Mouse (Mus musculus) thymus, adult 2 months (tissue): ENCODE results near the gene Mei1. TPM values are rescaled to one million over a fixed set of nuclear protein-coding genes. Genes with fewer than 3 reads are reported as not detected.

Experiments used
- DNase-seq: peaks from one replicate; pipeline ENCODE4 v3.0.0; 2021
- H3K27ac ChIP-seq: fragments of 200-500 bp; 2 replicates; pipeline ENCODE4 v1.5.1; 2012; ENCODE audit warnings: low read length, control low read depth; ENCODE audit not compliant: control insufficient read depth, insufficient read depth
- H3K27me3 ChIP-seq: fragments of 200-500 bp; 2 replicates; pipeline ENCODE4 v1.6.1; 2012; ENCODE audit warnings: mild to moderate bottlenecking, low read length, moderate library complexity, mixed read lengths; ENCODE audit not compliant: control insufficient read depth, insufficient read depth
- H3K36me3 ChIP-seq: fragments of 200-500 bp; 2 replicates; pipeline ENCODE4 v1.6.1; 2012; ENCODE audit warnings: mild to moderate bottlenecking, low read length, moderate library complexity; ENCODE audit not compliant: control insufficient read depth, insufficient read depth
- H3K4me1 ChIP-seq: fragments of 200-500 bp; replicated peaks from 2 replicates; pipeline ENCODE4 v1.6.1; 2012; ENCODE audit warnings: low read length; ENCODE audit not compliant: control insufficient read depth, insufficient read depth
- H3K4me3 ChIP-seq: fragments of 200-500 bp; 2 replicates; pipeline ENCODE4 v1.5.1; 2012; ENCODE audit warnings: mild to moderate bottlenecking, low read length, control low read depth, moderate library complexity; ENCODE audit not compliant: control insufficient read depth, insufficient read depth
- CTCF ChIP-seq: fragments of 200-500 bp; IDR thresholded peaks from 2 replicates; pipeline ENCODE4 v1.5.1; 2012; ENCODE audit warnings: mild to moderate bottlenecking, control low read depth, low read length, moderate library complexity, borderline replicate concordance; ENCODE audit not compliant: control insufficient read depth, poor library complexity, insufficient read depth; ENCODE audit errors: extremely low read depth
- POLR2A ChIP-seq: fragments of 200-500 bp; IDR thresholded peaks from 2 replicates; pipeline ENCODE4 v1.6.1; 2012; ENCODE audit warnings: mild to moderate bottlenecking, low read length, control low read depth, moderate library complexity; ENCODE audit not compliant: control insufficient read depth, poor library complexity, insufficient read depth; ENCODE audit errors: extremely low read depth
- WGBS: fragments of 180-500 bp; shearing (Covaris S2); methylation state at CpG from one replicate; pipeline ENCODE4 v1.1.7; 2018; 5-methylcytosine and 5-hydroxymethylcytosine counted together
- polyA plus RNA-seq: library from polyadenylated mRNA; depleted of rRNA; stranded (reverse); fragments of >200 nt; gene quantifications from 2 replicates; pipeline ENCODE4 v1.2.3, GENCODE M21; 2012

Gene Mei1
- polyA plus RNA-seq, 1 experiment = 0.11 TPM

DNA sequence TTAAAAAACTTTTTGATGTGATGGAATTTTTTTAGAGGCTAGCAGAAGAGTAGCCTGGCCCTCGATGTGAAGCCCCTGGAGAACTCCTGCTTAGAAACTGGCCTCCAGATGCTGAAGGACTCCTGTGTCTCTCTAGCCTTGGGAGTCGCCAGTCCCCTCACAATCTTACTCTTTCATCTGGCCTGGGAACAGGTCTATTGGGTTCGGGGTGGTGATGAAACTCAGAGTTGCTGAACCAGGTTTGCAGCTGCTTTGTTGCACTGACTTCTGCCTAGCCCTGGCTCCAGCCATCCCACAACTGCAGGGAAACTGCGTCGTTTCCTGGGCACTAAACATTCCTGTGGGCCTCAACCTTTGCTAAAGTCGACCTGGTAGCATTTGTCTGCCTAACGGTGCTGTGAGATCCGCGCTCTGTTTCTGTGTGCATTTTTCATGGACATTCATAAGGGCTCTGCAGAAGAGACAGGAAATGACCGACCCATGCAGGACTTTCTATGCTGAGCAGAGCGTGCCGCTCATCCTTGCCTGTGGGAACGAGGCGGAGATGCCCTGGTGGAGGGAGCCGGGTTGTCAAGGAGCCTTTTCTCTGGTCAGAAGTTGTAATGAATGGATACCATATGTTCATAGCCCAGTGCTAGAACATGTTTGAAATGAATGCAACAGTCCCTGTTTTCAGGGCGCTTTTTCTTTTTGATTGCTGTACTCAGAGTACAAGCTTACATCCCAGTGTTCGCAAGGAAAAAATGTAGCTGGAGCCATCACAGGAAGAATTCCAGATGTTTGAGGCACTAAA is 88.6 kb downstream of the Mei1 start:
- H3K4me3 ChIP-seq = no peak overlapping the region
- H3K27ac ChIP-seq = no peak overlapping the region; the same call in 1 of the 2 replicates
- H3K27me3 ChIP-seq = no peaks in the 10 kb centered on the region
- H3K36me3 ChIP-seq = no peaks in the 10 kb centered on the region
- TF ChIP-seq CTCF (no peak), POLR2A (no peak)
- no peak for DNase-seq
- peaks cover 49% of the 10 kb centered on the region for H3K4me1 ChIP-seq
- 89% methylated on average over 17 of the region's 17 CpGs for WGBS

DNA sequence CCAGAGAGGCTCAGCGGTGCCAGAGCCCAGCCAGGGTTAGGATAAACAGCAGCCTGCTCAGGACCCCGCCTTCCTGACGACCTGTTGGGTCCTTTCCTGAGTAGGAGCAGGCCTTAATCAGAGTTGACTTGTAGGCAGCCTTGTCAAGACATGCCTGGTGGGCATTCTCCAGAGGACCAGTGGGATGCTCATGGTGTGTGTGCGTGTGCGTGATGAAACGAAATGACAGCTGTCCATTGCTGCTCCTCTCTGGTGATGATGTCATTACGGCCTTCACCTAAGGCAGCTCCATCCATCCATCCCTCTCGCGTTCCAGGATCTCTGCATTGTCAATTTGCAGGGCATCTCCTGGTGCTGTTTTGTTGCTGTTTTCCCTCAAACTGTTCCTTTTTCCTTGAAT is 89.7 kb downstream of the Mei1 start:
- Histone ChIP-seq H3K36me3 (no peaks in the 10 kb centered on the region), H3K27me3 (no peaks in the 10 kb centered on the region), H3K4me3 (no peak overlapping the region), H3K4me1 (peaks cover 56% of the 10 kb centered on the region), H3K27ac (no peak overlapping the region)
- 95% methylated on average over 9 of the region's 9 CpGs for WGBS
- no peak for DNase-seq
- TF ChIP-seq CTCF (no peak), POLR2A (no peak)

DNA sequence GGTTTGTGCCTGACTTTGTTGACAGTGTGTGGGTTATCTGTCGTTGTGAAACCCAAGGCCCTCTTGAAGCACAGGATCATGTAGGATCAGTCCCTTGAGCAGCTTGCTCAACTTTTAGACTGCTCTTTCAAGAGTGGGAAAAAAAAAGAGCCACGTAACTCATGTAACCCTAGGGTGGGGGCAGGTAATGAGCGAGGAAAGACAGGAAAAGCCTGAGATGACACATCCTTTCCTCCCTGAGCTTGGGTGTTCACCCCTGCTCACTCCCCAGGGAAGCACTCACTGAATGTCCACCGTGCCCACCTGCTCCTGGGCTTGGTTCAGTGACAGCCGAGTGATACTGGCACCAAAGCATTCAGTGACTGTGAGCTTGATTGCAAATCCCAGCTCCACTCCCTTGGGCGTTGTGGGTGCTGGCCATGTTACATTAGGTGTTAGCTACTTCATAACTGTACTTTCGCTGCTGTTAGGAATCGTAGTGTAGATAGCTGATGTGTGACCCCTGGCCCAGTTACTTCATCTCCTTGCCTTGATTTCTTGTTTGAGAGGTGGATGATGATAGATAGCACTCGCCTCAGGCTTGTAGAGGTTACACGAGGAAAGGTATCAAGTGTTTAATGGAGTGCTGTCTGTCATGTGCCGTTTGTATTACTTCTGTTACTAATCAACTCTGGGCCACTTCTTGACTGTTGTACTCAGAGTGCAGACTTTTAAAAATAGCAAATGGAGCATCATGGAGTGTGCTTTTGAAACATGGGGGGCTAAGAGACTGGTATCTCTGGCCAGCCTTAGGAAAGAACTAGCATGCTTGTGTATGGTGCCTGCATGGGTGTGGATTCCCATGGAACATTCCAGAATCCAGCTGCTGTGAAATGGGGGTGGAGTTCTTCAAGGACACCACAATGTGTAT is 91.2 kb downstream of the Mei1 start:
- Histone ChIP-seq H3K4me1 (peaks cover 58% of the 10 kb centered on the region), H3K4me3 (no peak overlapping the region), H3K27me3 (no peaks in the 10 kb centered on the region), H3K36me3 (no peaks in the 10 kb centered on the region), H3K27ac (peak overlapping the region; percentile 95)
- TF ChIP-seq CTCF (no peak), POLR2A (no peak)
- DNase-seq = no peak
- WGBS = 55% methylated on average over 11 of the region's 11 CpGs

DNA sequence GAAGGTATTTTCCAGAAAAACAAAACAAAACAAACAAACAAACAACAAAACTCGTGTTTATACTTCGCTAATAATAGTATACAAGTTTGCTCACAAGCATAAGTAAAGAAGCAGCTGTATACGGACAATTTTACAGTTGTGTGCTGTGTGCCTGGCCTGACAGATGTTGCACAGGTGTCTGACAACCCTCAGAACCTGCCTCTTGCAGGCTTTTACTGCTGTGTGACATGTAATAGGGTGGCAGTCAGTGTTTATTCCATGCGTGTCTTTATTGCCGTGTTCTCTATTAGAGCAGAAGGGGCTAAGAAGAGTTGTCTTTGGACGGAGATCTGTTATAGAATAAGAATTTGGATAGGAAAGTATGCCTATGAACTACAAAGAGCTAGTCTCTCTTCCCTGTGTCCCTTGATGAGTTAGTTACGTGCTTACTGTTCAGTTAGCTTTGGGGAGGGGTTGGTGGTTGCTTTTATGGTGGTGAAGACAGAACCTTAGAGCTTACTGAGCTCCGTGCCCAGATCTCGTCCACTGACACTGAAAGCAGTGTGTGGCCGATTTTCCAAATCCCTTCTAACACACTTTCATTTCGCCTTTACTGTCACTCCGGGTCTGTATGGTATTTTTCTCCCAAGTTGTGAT is 92.3 kb downstream of the Mei1 start:
- Histone ChIP-seq H3K4me3 (no peak overlapping the region), H3K4me1 (peaks cover 60% of the 10 kb centered on the region), H3K27ac (peak overlapping the region; percentile 89), H3K36me3 (no peaks in the 10 kb centered on the region), H3K27me3 (no peaks in the 10 kb centered on the region)
- DNase-seq = peak; percentile 46
- WGBS = 24% methylated on average over 12 of the region's 12 CpGs
- TF ChIP-seq CTCF (no peak), POLR2A (no peak)

DNA sequence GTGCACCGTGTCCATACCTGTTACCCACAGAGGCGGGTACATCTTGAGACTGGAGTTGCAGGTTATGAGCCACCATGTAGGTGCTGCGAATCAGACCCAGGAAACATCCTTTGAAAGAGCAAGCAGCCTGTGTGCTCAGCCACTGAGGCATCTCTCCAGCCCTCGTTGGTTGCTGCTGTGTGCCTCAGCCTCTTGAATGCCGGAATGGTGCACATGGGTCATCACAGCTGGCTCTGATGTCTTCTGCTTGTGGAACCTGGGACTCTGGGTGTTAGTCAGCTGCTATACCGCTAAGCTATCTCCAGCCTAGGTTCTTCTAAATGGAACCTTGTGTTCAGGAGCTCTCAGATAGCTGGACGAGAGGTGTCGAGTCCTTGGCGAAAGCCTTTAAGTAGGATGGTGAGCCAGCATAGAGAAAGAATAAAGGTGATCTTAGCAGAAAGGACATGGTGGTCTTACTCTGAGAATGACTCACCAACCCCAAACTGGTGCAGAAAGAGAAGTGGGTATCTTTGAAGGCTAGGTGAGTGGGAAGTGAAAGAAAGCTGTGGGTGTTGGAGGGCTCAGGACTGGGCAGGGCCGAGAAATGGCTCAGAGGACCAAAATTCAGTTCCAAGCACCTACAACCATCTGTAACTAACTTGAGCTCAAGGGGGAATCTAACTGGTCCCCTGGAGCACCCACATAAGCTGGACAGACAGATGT is 93.7 kb downstream of the Mei1 start:
- Histone ChIP-seq H3K27me3 (no peaks in the 10 kb centered on the region), H3K36me3 (no peaks in the 10 kb centered on the region), H3K27ac (peak overlapping the region; percentile 89), H3K4me1 (peaks cover 71% of the 10 kb centered on the region), H3K4me3 (no peak overlapping the region)
- TF ChIP-seq POLR2A (no peak), CTCF (0 out of 2 replicates have a peak, but pooled peaks have one; percentile 26)
- WGBS = 46% methylated on average over 10 of the region's 10 CpGs
- DNase-seq = no peak

DNA sequence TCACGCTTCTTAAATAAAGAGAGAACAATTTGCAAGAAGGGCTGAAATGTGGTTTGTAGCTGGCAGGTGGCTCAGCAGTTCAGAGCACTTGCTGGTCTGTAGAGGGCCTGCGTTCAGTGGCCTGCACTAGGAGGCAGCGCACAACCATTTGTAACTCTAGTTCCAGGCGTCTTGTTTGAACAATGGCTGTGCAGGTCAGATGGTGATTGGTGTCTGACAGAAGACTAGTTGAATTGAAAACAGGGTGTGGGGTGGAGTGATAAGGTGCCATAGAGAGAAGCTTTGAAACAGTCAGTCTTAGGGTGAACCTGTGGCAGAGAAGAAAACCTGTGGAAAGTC is 94.2 kb downstream of the Mei1 start:
- no peak for DNase-seq
- TF ChIP-seq POLR2A (no peak), CTCF (no peak)
- Histone ChIP-seq H3K27ac (peak overlapping the region; percentile 89), H3K36me3 (no peaks in the 10 kb centered on the region), H3K4me1 (peaks cover 72% of the 10 kb centered on the region), H3K27me3 (no peaks in the 10 kb centered on the region), H3K4me3 (no peak overlapping the region)
- 14% methylated on average over 4 of the region's 4 CpGs for WGBS
